Mouse (Mus musculus) liver, adult 2 months (tissue): ENCODE data around the gene Cntnap5b.

ENCODE experiments used
- CTCF ChIP-seq: fragments of 200-500 bp; IDR thresholded peaks from 2 replicates; pipeline ENCODE4 v1.5.1; 2011; ENCODE audit warnings: low read depth, low read length, control low read depth
- POLR2A ChIP-seq: fragments of 200-500 bp; IDR thresholded peaks from 2 replicates; pipeline ENCODE4 v1.6.1; 2011; ENCODE audit warnings: low read length, control low read depth; ENCODE audit not compliant: insufficient read depth; ENCODE audit errors: extremely low read depth

GRCm38 (mm10) chr1:100430038-100430774 lies 657.6 kb downstream of the Cntnap5b start:
- TF ChIP-seq CTCF, result no peak
- TF ChIP-seq POLR2A, result no peak
